Mouse (Mus musculus) heart, embryonic 11.5 days (tissue): ENCODE results near the gene Cd247. TPM values are rescaled to one million over a fixed set of nuclear protein-coding genes. Genes with fewer than 3 reads are reported as not detected.

Experiments used
- ATAC-seq: fragments of 200-750 bp; cut with Nextera tagmentation; replicated peaks from 2 replicates; pipeline ENCODE4 v1.8.0; 2017; ENCODE audit warnings: moderate library complexity; ENCODE audit not compliant: insufficient number of reproducible peaks, low FRiP score, low TSS enrichment
- H3K27ac ChIP-seq: fragments of 300-500 bp; sonication (generic); 2 replicates; pipeline ENCODE4 v1.5.1; 2014; ENCODE audit warnings: mild to moderate bottlenecking, low read depth, low read length
- H3K27me3 ChIP-seq: fragments of 300-500 bp; sonication (generic); 2 replicates; pipeline ENCODE4 v1.6.1; 2014; ENCODE audit warnings: mild to moderate bottlenecking, low read length, mixed read lengths; ENCODE audit not compliant: control insufficient read depth, insufficient read depth
- H3K36me3 ChIP-seq: fragments of 300-500 bp; sonication (generic); 2 replicates; pipeline ENCODE4 v1.6.1; 2014; ENCODE audit warnings: mild to moderate bottlenecking, low read length, moderate library complexity, mixed read lengths; ENCODE audit not compliant: control insufficient read depth, insufficient read depth
- H3K4me1 ChIP-seq: fragments of 300-500 bp; sonication (generic); 2 replicates; pipeline ENCODE4 v1.6.1; 2014; ENCODE audit warnings: low read length; ENCODE audit not compliant: control insufficient read depth, insufficient read depth
- H3K4me2 ChIP-seq: fragments of 300-500 bp; sonication (generic); 2 replicates; pipeline ENCODE4 v1.6.1; 2014; ENCODE audit warnings: mild to moderate bottlenecking, moderate library complexity
- H3K4me3 ChIP-seq: fragments of 300-500 bp; sonication (generic); 2 replicates; pipeline ENCODE4 v1.5.1; 2014; ENCODE audit warnings: low read depth, low read length
- H3K9ac ChIP-seq: fragments of 300-500 bp; sonication (generic); 2 replicates; pipeline ENCODE4 v1.6.1; 2014; ENCODE audit warnings: mild to moderate bottlenecking, low read depth, low read length, moderate library complexity
- H3K9me3 ChIP-seq: fragments of 300-500 bp; sonication (generic); replicated peaks from 2 replicates; pipeline ENCODE4 v1.6.1; 2016; ENCODE audit warnings: low read length; ENCODE audit not compliant: control insufficient read depth
- WGBS: fragments of 180-500 bp; shearing (Covaris S2); extraction: QIAGEN DNeasy Blood & Tissue Kit; methylation state at CpG from one replicate; pipeline ENCODE4 v1.1.7; 2014; ENCODE audit not compliant: insufficient replicate concordance; 5-methylcytosine and 5-hydroxymethylcytosine counted together
- polyA plus RNA-seq: library from polyadenylated mRNA; unstranded; fragments of >200 nt; fragmentation: Nextera tagmentation; extraction: Ambion mirVana; gene quantifications from 2 replicates; pipeline ENCODE4 v1.2.1, GENCODE M21; 2014

Gene Cd247
- polyA plus RNA-seq, 1 experiment from 2014 or later: 0.64 TPM

DNA sequence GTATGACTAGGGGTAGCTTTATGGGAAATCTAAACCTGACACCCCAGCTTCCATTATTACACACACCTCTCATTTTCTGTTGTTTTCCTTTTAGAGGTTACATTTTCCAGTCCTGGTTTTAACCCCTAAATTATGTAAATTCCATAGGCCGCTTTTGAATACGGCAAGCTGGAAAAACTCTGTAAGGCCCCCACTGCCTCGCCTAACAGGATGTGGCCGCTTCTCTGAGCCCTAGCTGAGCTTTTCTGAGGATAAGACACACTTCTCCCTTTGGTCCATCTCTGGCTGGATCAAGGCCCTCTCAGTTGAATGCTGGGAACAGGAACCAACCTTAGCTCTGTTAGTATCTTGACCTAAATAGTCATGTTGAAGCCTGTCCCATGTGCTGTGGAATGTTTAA, 15.7 kb downstream of the Cd247 start:
- Histone ChIP-seq H3K36me3 (no peaks in the 10 kb centered on the region), H3K27me3 (no peaks in the 10 kb centered on the region; the same call in 1 of the 2 replicates), H3K4me2 (no peak overlapping the region), H3K27ac (no peak overlapping the region), H3K4me3 (no peak overlapping the region), H3K4me1 (0 out of 2 replicates have a peak, but pooled peaks cover 4% of the 10 kb centered on the region), H3K9me3 (no peaks in the 10 kb centered on the region), H3K9ac (no peak overlapping the region)
- WGBS: 77% methylated on average over 4 of the region's 4 CpGs
- no peak for ATAC-seq

DNA sequence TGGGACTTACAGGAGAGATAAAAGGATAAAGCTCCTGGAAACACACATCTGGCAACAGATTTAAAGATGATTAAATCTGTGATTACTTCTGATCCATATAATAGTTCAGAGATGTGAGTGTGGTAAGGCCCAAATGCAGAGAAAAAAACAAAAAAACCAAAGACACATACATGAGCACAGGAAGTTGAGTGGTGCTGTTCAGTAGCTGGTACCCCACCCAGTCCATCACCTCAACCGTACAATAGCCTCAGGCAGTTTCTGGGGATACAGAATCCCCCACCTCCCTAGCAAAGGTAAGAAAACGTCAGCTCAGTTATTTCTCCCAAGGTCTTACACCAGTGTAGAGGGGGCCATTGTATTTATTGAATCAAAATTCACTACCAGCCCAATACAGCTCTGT, 22.2 kb downstream of the Cd247 start:
- Histone ChIP-seq H3K27ac (no peak overlapping the region), H3K36me3 (no peaks in the 10 kb centered on the region), H3K4me3 (no peak overlapping the region), H3K9me3 (no peaks in the 10 kb centered on the region), H3K4me2 (no peak overlapping the region), H3K27me3 (no peaks in the 10 kb centered on the region; the same call in 1 of the 2 replicates), H3K9ac (no peak overlapping the region), H3K4me1 (0 out of 2 replicates have a peak, but pooled peaks cover 10% of the 10 kb centered on the region)
- no peak for ATAC-seq
- WGBS: 66% methylated on average over 2 of the region's 2 CpGs

GRCm38 (mm10) chr1:165811170-165811569, 22.7 kb downstream of the Cd247 start:
- Histone ChIP-seq H3K9me3 (no peaks in the 10 kb centered on the region), H3K36me3 (no peaks in the 10 kb centered on the region), H3K4me1 (0 out of 2 replicates have a peak, but pooled peaks cover 10% of the 10 kb centered on the region), H3K27ac (no peak overlapping the region), H3K27me3 (no peaks in the 10 kb centered on the region; the same call in 1 of the 2 replicates), H3K9ac (no peak overlapping the region), H3K4me2 (no peak overlapping the region), H3K4me3 (no peak overlapping the region)
- 67% methylated on average over 5 of the region's 5 CpGs for WGBS
- no peak for ATAC-seq

- no peak for ATAC-seq
Observed at GRCm38 (mm10) chr1:165812775-165813174, 24.3 kb downstream of the Cd247 start.

DNA sequence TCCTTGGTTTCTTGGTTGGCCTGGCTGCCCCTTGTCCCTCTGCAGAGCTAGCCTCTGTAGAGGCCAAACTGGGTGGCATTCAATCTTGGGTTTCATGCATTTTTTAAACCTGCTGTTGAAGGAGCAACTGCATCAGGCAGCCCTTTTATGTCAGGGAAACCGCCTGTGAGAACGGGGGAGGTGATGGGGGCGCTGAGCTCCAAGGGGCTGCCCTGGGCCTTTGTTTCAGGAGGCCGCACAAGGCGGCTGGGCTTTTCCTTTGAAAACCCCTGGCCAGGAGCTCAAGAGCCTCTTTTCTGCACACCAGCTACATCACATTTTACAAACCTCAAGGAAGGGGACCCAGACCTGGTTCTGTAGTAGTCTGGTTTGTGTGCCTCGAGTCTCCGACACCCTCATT, 25.6 kb downstream of the Cd247 start:
- 34% methylated on average over 7 of the region's 7 CpGs for WGBS
- peaks cover 20% of the 10 kb centered on the region for H3K4me1 ChIP-seq
- no peak overlapping the region for H3K27ac ChIP-seq
- no peak overlapping the region for H3K4me3 ChIP-seq
- H3K36me3 ChIP-seq: no peaks in the 10 kb centered on the region
- H3K27me3 ChIP-seq: no peaks in the 10 kb centered on the region
- H3K9me3 ChIP-seq: no peaks in the 10 kb centered on the region
- no peak for ATAC-seq
- no peak overlapping the region for H3K9ac ChIP-seq
- no peak overlapping the region for H3K4me2 ChIP-seq

More at GRCm38 (mm10) chr1:165812775-165813174, 24.3 kb downstream of the Cd247 start:
- peaks cover 11% of the 10 kb centered on the region; the same call in 1 of the 2 replicates for H3K4me1 ChIP-seq
- H3K4me3 ChIP-seq: no peak overlapping the region
- H3K9me3 ChIP-seq: no peaks in the 10 kb centered on the region
- WGBS: 88% methylated on average over 3 of the region's 3 CpGs
- H3K4me2 ChIP-seq: no peak overlapping the region
- no peaks in the 10 kb centered on the region for H3K36me3 ChIP-seq
- no peak overlapping the region for H3K27ac ChIP-seq
- H3K9ac ChIP-seq: no peak overlapping the region
- no peaks in the 10 kb centered on the region; the same call in 1 of the 2 replicates for H3K27me3 ChIP-seq

DNA sequence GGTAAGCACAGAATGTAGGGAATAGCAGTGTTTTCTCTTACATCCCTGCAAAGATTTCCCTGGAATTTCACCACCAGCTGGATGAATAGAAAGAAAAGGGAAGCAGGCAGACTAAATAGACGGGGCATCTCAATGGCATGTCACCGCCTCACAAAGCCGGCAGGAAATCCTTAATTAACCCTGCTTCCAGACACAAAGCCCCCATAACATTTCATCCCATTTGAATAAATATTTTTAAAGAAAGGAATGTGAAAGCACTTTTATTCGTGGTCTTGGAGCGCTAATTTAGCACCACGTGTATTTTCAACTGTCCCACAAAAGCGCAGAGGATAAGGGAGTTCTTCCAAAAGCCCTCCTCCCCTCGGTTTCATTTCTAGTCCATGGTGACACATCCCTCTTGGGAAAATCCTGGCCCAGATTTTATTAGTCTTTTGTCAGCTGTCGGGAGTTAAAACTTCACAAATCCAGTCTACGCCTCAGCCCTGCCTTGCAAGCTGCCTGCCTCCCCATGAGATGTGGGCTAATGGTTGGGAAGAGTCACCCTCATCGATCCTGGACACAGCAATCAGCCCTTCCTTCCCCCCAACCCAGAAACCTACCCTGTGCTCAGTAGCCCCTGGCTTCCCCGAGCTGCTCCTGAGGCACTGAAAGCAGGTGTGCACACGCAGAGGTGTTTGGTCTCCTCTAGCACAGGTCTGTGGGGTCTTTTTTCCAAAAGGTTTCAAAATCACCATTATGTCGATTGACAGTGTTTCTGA, 26.2 kb downstream of the Cd247 start:
- H3K4me2 ChIP-seq: no peak overlapping the region
- no peak overlapping the region for H3K4me3 ChIP-seq
- H3K27ac ChIP-seq: no peak overlapping the region
- peaks cover 20% of the 10 kb centered on the region for H3K4me1 ChIP-seq
- WGBS: 51% methylated on average over 14 of the region's 14 CpGs
- no peak overlapping the region for H3K9ac ChIP-seq
- H3K9me3 ChIP-seq: no peaks in the 10 kb centered on the region
- H3K36me3 ChIP-seq: no peaks in the 10 kb centered on the region
- ATAC-seq: no peak
- H3K27me3 ChIP-seq: no peaks in the 10 kb centered on the region

- no peaks in the 10 kb centered on the region for H3K36me3 ChIP-seq
- no peak overlapping the region for H3K4me3 ChIP-seq
- ATAC-seq: no peak
- peaks cover 20% of the 10 kb centered on the region for H3K4me1 ChIP-seq
- no peaks in the 10 kb centered on the region for H3K27me3 ChIP-seq
- H3K9me3 ChIP-seq: no peaks in the 10 kb centered on the region
- H3K4me2 ChIP-seq: no peak overlapping the region
- H3K27ac ChIP-seq: no peak overlapping the region
- 81% methylated on average over 9 of the region's 9 CpGs for WGBS
- no peak overlapping the region for H3K9ac ChIP-seq
Observed at GRCm38 (mm10) chr1:165816391-165816790, 27.9 kb downstream of the Cd247 start.

- no peak for ATAC-seq
- no peak overlapping the region for H3K27ac ChIP-seq
- WGBS: 54% methylated on average over 9 of the region's 9 CpGs
- H3K4me2 ChIP-seq: no peak overlapping the region
- 0 out of 2 replicates have a peak overlapping the region, but pooled peaks have one; percentile 28 for H3K9ac ChIP-seq
- H3K9me3 ChIP-seq: no peaks in the 10 kb centered on the region
- peaks cover 20% of the 10 kb centered on the region for H3K4me1 ChIP-seq
- no peaks in the 10 kb centered on the region for H3K36me3 ChIP-seq
- H3K27me3 ChIP-seq: no peaks in the 10 kb centered on the region
- no peak overlapping the region for H3K4me3 ChIP-seq
Observed at GRCm38 (mm10) chr1:165817264-165817663, 28.8 kb downstream of the Cd247 start.
